Mouse (Mus musculus) E14TG2a.4 (cell line): ENCODE results near the gene Map6.

ENCODE experiments used
- CTCF ChIP-seq: conservative IDR thresholded peaks from 2 replicates; pipeline ENCODE4 v1.5.1; 2014; ENCODE audit warnings: low read length
- NANOG ChIP-seq: IDR thresholded peaks from 2 replicates; pipeline ENCODE4 v1.6.1; 2014; ENCODE audit warnings: borderline replicate concordance, low read length, mixed read lengths
- POU5F1 ChIP-seq: IDR thresholded peaks from 2 replicates; pipeline ENCODE4 v1.6.1; 2014; ENCODE audit warnings: low read length, borderline replicate concordance

DNA sequence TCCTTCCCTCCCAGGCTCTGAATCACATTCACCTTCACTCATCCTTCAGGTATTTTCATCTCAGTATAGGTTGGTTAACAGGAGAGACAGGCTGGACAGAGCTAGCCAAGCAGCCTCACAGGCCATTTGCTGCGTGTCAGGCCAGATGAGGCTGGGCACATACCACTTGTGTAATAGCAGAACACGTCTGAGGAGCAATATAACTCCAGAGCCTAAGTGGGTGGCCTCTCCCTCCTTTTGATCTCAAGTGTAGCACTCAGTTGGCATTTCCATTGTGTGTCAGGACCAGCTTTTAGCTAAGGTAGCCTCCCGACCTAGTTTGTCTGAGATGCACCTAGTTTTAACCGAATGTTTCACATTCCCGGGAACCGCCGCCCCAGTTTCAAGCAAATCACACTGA, 49.0 kb downstream of the Map6 start:
- TF ChIP-seq CTCF (no peak), NANOG (no peak), POU5F1 (no peak)
